Comparison of ENCODE assay signal across 8 mouse cellular contexts in the genomic region with DNA sequence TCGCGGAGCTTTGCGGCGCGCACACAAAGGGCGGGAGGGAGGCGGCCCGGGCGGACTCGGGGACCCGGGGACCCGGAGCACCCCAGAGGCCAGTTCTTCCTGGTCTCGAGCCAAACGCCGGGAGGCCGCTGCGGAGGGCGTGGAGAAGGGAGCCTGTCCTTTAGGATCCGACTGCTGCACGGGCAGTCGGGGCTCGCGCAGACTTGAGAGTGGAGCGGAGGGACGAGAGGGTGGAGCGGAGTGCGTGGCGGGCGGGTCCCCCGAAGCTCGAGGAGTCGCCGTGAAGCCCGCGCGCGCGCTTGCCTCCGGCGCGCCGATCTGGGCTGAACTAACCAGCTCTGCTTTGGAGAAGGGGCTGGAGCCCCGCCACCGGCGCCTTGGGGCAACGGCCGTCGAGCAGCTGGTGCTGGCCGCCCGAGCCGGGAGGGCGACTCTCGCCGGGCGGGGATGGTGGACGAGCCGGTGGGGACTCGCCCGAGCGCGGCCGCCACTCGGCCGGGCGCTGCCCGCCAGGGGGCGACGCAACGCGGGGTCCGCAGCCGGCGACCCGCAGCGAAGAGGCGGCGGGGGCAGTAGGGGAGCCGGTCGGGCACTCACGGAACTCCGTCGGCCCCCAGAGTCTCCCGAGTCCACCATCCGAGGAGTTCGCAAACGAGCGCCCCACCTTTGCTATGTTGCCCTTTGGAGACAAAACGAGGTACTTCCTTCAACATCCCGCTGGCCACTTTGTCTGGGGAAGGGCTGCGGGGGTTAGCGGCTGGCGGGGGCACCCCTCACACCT. TPM values are rescaled to one million over a fixed set of nuclear protein-coding genes. Genes with fewer than 3 reads are reported as not detected.
DNase-seq lines count a peak whose midpoint lies in the region; ATAC-seq lines count a peak whose summit lies in the region.

No protein-coding gene starts in this region.

- DNase-seq in liver, embryonic 13.5 days = peak; percentile 17
- peak; percentile 48 for DNase-seq in naive thymus-derived CD4-positive, alpha-beta T cell, adult 2 months (ENCODE audit: low read depth)
- peak; percentile 42 for DNase-seq in splenic B cell, adult 2 months (ENCODE audit: low read depth, low spot score)

- ATAC-seq in erythroblast, adult 5-6 weeks (replicated peaks; ENCODE audit: low FRiP score, poor library complexity, severe bottlenecking) = no peak
- peak; percentile 83 for ATAC-seq in embryonic facial prominence, embryonic 15.5 days (ENCODE audit: insufficient number of reproducible peaks, low FRiP score, low TSS enrichment, low read depth)
- ATAC-seq in heart, embryonic 12.5 days (ENCODE audit: insufficient number of reproducible peaks, low FRiP score) = peak; percentile 83
- ATAC-seq in kidney, embryonic 15.5 days (replicated peaks; ENCODE audit: low FRiP score) = peak; percentile 84
- peak; percentile 66 for ATAC-seq in liver, embryonic 13.5 days (ENCODE audit: low read depth)

- peaks cover 11% of the 10 kb centered on the region for H3K4me1 ChIP-seq in erythroblast, embryonic 14.5 days (ENCODE audit: control insufficient read depth)
- 0 out of 2 replicates have a peak, but pooled peaks cover 10% of the 10 kb centered on the region for H3K4me1 ChIP-seq in embryonic facial prominence, embryonic 15.5 days
- H3K4me1 ChIP-seq in heart, embryonic 12.5 days (replicated peaks) = peaks cover 4% of the 10 kb centered on the region
- peaks cover 9% of the 10 kb centered on the region; the same call in 1 of the 2 replicates for H3K4me1 ChIP-seq in kidney, embryonic 15.5 days
- peaks cover 14% of the 10 kb centered on the region for H3K4me1 ChIP-seq in liver, embryonic 13.5 days (replicated peaks)

- H3K27ac ChIP-seq in embryonic facial prominence, embryonic 15.5 days (replicated peaks) = peak overlapping the region; percentile 94
- H3K27ac ChIP-seq in heart, embryonic 12.5 days (ENCODE audit: poor library complexity, severe bottlenecking) = peak overlapping the region; percentile 79
- peak overlapping the region; percentile 93 for H3K27ac ChIP-seq in kidney, embryonic 15.5 days
- peak overlapping the region; percentile 26 for H3K27ac ChIP-seq in liver, embryonic 13.5 days

- peaks cover 34% of the 10 kb centered on the region for H3K27me3 ChIP-seq in erythroblast, embryonic 14.5 days (ENCODE audit: control insufficient read depth)
- no peaks in the 10 kb centered on the region for H3K27me3 ChIP-seq in embryonic facial prominence, embryonic 15.5 days
- H3K27me3 ChIP-seq in heart, embryonic 12.5 days (replicated peaks) = no peaks in the 10 kb centered on the region
- no peaks in the 10 kb centered on the region for H3K27me3 ChIP-seq in kidney, embryonic 15.5 days
- peaks cover 38% of the 10 kb centered on the region for H3K27me3 ChIP-seq in liver, embryonic 13.5 days
- H3K27me3 ChIP-seq in splenic B cell, adult 2 months (ENCODE audit: control insufficient read depth, insufficient read depth, low read length, poor library complexity, severe bottlenecking) = no peaks in the 10 kb centered on the region

- H3K4me3 ChIP-seq in erythroblast, embryonic 14.5 days (replicated peaks) = peak overlapping the region; percentile 56
- H3K4me3 ChIP-seq in embryonic facial prominence, embryonic 15.5 days (replicated peaks) = peak overlapping the region; percentile 76
- H3K4me3 ChIP-seq in heart, embryonic 12.5 days = peak overlapping the region; percentile 67
- H3K4me3 ChIP-seq in kidney, embryonic 15.5 days (replicated peaks) = peak overlapping the region; percentile 64
- H3K4me3 ChIP-seq in liver, embryonic 13.5 days (replicated peaks) = peak overlapping the region; percentile 64

- no peaks in the 10 kb centered on the region for H3K36me3 ChIP-seq in erythroblast, embryonic 14.5 days (ENCODE audit: control insufficient read depth)
- no peaks in the 10 kb centered on the region for H3K36me3 ChIP-seq in embryonic facial prominence, embryonic 15.5 days
- H3K36me3 ChIP-seq in heart, embryonic 12.5 days = no peaks in the 10 kb centered on the region
- no peaks in the 10 kb centered on the region for H3K36me3 ChIP-seq in kidney, embryonic 15.5 days
- no peaks in the 10 kb centered on the region for H3K36me3 ChIP-seq in liver, embryonic 13.5 days
- H3K36me3 ChIP-seq in splenic B cell, adult 2 months (ENCODE audit: control insufficient read depth, insufficient read depth, low read length, poor library complexity, severe bottlenecking) = no peaks in the 10 kb centered on the region

- under 1% methylated on average over 84 of the region's 92 CpGs for WGBS in embryonic facial prominence, embryonic 15.5 days
- under 1% methylated on average over 84 of the region's 92 CpGs for WGBS in heart, embryonic 12.5 days
- under 1% methylated on average over 88 of the region's 92 CpGs for WGBS in kidney, embryonic 15.5 days
- under 1% methylated on average over 92 of the region's 92 CpGs for WGBS in liver, embryonic 13.5 days (ENCODE audit: insufficient replicate concordance)

- no peaks in the 10 kb centered on the region for H3K9me3 ChIP-seq in erythroblast, embryonic 14.5 days (ENCODE audit: control insufficient read depth, low read length)
- no peaks in the 10 kb centered on the region for H3K9me3 ChIP-seq in embryonic facial prominence, embryonic 15.5 days (replicated peaks)
- H3K9me3 ChIP-seq in heart, embryonic 12.5 days (replicated peaks) = no peaks in the 10 kb centered on the region
- H3K9me3 ChIP-seq in kidney, embryonic 15.5 days (replicated peaks) = no peaks in the 10 kb centered on the region
- H3K9me3 ChIP-seq in liver, embryonic 13.5 days (replicated peaks) = no peaks in the 10 kb centered on the region

- H3K9ac ChIP-seq in embryonic facial prominence, embryonic 15.5 days = peak overlapping the region; percentile 66
- H3K9ac ChIP-seq in heart, embryonic 12.5 days = peak overlapping the region; percentile 83
- H3K9ac ChIP-seq in kidney, embryonic 15.5 days = peak overlapping the region; percentile 78
- peak overlapping the region; percentile 65 for H3K9ac ChIP-seq in liver, embryonic 13.5 days

- H3K4me2 ChIP-seq in embryonic facial prominence, embryonic 15.5 days (replicated peaks) = peak overlapping the region; percentile 86
- peak overlapping the region; percentile 87 for H3K4me2 ChIP-seq in heart, embryonic 12.5 days
- H3K4me2 ChIP-seq in kidney, embryonic 15.5 days = peak overlapping the region; percentile 92
- H3K4me2 ChIP-seq in liver, embryonic 13.5 days = peak overlapping the region; percentile 81

RNA-seq across cellular contexts. Expression of a gene that starts 1.4 kb away (rescaled TPM):
- not detected in 2 replicates for polyA plus RNA-seq in erythroblast, embryonic 14.5 days (2012)
- total RNA-seq in erythroblast, adult 5-6 weeks (2015; ENCODE audit: low replicate concordance) = 0.21 and 1.2 TPM in 2 replicates
- total RNA-seq in erythroblast, adult 5-6 weeks (2017; ENCODE audit: low replicate concordance) = 0.77 and 1.4 TPM in 2 replicates
- polyA plus RNA-seq in embryonic facial prominence, embryonic 15.5 days (2015; fragmentation: Nextera tagmentation; extraction: Ambion mirVana) = 5.0 and 6.1 TPM in 2 replicates
- polyA plus RNA-seq in heart, embryonic 12.5 days (2016; fragmentation: Nextera tagmentation; extraction: Ambion mirVana) = 2.4 and 2.5 TPM in 2 replicates
- 3.9 and 5.4 TPM in 2 replicates for polyA plus RNA-seq in kidney, embryonic 15.5 days (2015; fragmentation: Nextera tagmentation; extraction: Ambion mirVana)
- 1.5 TPM in 2 replicates for polyA plus RNA-seq in liver, embryonic 13.5 days (2015; fragmentation: Nextera tagmentation; extraction: Ambion mirVana)

Comparison
In these comparisons a context has a peak if more than half of its experiments do, and no peak if none do; other contexts are left out.
1. H3K27ac ChIP-seq: peak in every context shown above with its lines; median percentile 94 in embryonic facial prominence, embryonic 15.5 days; 93 in kidney, embryonic 15.5 days; 79 in heart, embryonic 12.5 days; 26 in liver, embryonic 13.5 days.